Mouse (Mus musculus) megakaryocyte progenitor cell, adult 5-6 weeks (primary cell): ENCODE measurements around the gene Otx1. TPM values are rescaled to one million over a fixed set of nuclear protein-coding genes. Genes with fewer than 3 reads are reported as not detected.

Experiments used
- ATAC-seq: replicated peaks from 2 replicates; pipeline ENCODE4 v1.8.0; 2016; ENCODE audit warnings: mild to moderate bottlenecking, moderate TSS enrichment, inconsistent platforms; ENCODE audit not compliant: poor library complexity
- total RNA-seq, 2 experiments: library from RNA; stranded (forward) in 1 of 2; stranded (reverse) in 1 of 2; fragments of 157-497, 149-512 nt in 1 of 2; fragments of 200-1000 nt in 1 of 2; gene quantifications; 2 replicates each; pipeline versions ENCODE4 v1.2.3 to v1.2.4; 2015 to 2017

Otx1 gene
- total RNA-seq, 2 experiments from 2014 or later = not detected

DNA sequence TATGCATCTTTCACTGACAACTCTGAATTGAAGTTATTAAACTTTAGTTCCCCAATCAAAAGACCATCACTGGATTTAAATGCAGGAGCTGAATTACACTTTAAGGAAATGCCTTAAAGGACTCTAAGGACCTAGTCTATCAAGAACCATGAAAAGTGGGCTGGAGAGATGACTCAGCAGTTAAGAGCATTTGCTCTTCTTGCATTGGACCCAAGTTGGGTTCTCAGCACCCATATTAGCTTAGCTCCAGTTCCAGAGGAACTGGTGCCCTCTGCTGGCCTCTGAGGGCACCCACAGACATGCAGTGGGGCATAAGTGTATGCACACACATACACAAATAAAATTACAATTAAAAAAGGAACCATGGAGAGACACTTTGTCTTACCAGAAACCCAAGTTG is 52.6 kb downstream of the Otx1 start:
- ATAC-seq = no peak
